Mouse (Mus musculus) E14TG2a.4 (cell line): ENCODE measurements around the gene Ltn1.

ENCODE experiments used
- H3K27me3 ChIP-seq: 2 replicates; pipeline ENCODE4 v1.6.1; 2014; ENCODE audit warnings: low read length, control low read depth; ENCODE audit not compliant: insufficient read depth
- H3K36me3 ChIP-seq: 2 replicates; pipeline ENCODE4 v1.6.1; 2014; ENCODE audit warnings: low read length, control low read depth; ENCODE audit not compliant: insufficient read depth
- H3K4me1 ChIP-seq: replicated peaks from 2 replicates; pipeline ENCODE4 v1.6.1; 2014; ENCODE audit warnings: low read depth, low read length, control low read depth
- H3K4me3 ChIP-seq: replicated peaks from 2 replicates; pipeline ENCODE4 v1.5.1; 2014; ENCODE audit warnings: mild to moderate bottlenecking, low read length
- H3K9me3 ChIP-seq: 2 replicates; pipeline ENCODE4 v1.6.1; 2014; ENCODE audit warnings: low read length, control low read depth
- CTCF ChIP-seq: conservative IDR thresholded peaks from 2 replicates; pipeline ENCODE4 v1.5.1; 2014; ENCODE audit warnings: low read length
- NANOG ChIP-seq: IDR thresholded peaks from 2 replicates; pipeline ENCODE4 v1.6.1; 2014; ENCODE audit warnings: borderline replicate concordance, low read length, mixed read lengths
- POU5F1 ChIP-seq: IDR thresholded peaks from 2 replicates; pipeline ENCODE4 v1.6.1; 2014; ENCODE audit warnings: low read length, borderline replicate concordance

Gene Ltn1

DNA sequence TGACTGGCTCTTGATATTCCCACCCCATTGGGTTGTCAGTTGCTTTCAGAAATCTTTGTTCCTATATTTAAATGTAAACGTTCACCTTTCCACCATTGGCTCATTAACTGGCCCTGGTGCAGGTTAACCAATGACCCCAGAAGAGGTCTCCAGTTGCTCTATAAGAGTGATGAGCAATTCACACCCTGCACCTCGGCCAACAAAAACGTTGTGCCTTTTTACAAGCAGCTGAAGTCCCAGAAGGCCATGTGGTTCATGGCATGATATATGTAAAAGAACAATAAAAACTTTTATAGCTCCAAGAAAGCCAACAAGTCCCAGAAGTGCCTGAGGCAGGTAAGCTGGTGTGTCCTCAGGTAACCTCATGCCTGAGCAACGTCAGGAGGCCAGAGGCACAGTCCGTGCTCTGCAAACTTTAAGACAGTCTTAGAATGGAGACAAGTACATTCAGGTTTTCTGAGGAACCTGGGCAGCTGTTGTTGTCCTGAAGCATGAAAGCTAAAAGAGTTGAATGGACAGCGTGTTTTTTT lies 91.3 kb downstream of the Ltn1 start:
- TF ChIP-seq NANOG (no peak), CTCF (no peak), POU5F1 (no peak)
- Histone ChIP-seq H3K36me3 (no peaks in the 10 kb centered on the region), H3K9me3 (no peaks in the 10 kb centered on the region), H3K27me3 (no peaks in the 10 kb centered on the region), H3K4me3 (no peak overlapping the region), H3K4me1 (no peaks in the 10 kb centered on the region)

GRCm38 (mm10) chr16:87334756-87335155 lies 97.7 kb downstream of the Ltn1 start:
- Histone ChIP-seq H3K4me3 (no peak overlapping the region), H3K36me3 (no peaks in the 10 kb centered on the region), H3K27me3 (no peaks in the 10 kb centered on the region), H3K9me3 (no peaks in the 10 kb centered on the region), H3K4me1 (no peaks in the 10 kb centered on the region)
- TF ChIP-seq CTCF (no peak), NANOG (no peak), POU5F1 (no peak)

DNA sequence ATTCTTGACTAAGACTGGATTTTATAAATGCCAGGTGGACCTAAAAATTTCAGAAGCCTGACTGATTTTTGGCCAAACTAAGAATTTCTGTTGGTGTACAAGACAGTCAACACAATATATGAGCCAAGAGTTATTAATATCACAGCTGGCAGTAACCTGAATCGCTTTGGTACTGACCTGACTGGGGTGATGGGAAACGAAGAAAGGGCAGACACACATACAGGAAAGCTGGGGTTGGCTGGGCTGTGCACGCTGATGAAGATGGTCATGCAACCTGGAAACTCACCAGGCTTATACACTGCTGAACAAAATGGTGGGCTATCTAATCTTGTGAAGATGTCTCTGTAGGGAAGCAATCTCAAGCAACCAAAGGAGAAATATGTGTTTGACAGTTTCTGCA lies 102.4 kb downstream of the Ltn1 start:
- no peaks in the 10 kb centered on the region for H3K9me3 ChIP-seq
- no peaks in the 10 kb centered on the region for H3K4me1 ChIP-seq
- H3K4me3 ChIP-seq: no peak overlapping the region
- no peaks in the 10 kb centered on the region for H3K36me3 ChIP-seq
- TF ChIP-seq CTCF (no peak), NANOG (no peak), POU5F1 (no peak)
- H3K27me3 ChIP-seq: no peaks in the 10 kb centered on the region
